Mouse (Mus musculus): ENCODE data around the gene Inhbc. TPM values are rescaled to one million over a fixed set of nuclear protein-coding genes. Genes with fewer than 3 reads are reported as not detected.

Gene Inhbc
- polyA plus RNA-seq, 1 experiment from 2014 or later: not detected

DNA sequence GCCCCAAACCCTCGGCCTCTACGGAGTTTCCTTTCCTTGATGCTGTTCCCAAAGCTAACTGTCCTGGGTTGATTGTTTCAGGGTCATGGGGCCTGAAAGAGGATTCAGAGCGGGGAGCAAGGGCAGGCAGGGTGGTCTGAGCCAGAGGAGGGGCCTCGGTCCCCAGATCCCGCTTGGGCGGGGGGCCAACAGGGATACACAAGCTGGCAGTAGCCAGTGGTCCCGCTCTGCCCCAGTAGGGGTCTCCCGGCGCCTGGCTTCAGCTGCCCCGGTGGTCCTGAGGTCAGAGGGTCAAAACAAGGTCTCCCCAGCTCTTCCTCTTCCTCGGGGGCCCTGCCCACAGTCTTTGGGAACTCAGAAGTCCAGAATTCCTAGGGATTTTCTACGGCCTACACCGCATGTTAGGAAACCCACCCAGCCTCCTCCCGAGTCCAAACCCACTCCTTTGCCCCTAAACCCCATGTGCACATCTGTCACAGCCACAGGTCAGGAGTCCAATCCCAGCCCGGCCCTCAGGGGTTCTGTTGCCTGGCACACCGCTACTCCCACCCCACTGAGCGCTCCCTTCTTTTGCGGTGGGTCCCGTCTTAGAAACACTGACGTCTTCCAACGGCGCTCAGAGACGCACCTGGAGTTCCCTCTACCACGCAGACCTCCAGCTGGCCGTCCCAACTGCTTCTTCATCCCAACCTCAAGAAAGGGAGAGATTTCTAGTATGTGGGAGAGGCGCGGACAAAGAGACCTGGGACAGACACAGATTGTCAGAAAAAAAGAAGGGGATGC, 29.5 kb downstream of the Inhbc start:
- Histone ChIP-seq H3K36me3 (ENCODE audit: control insufficient read depth, insufficient read depth) (no peaks in the 10 kb centered on the region), H3K4me3 (ENCODE audit: low read depth, low read length) (peak overlapping the region; percentile 50), H3K27ac (ENCODE audit: low read depth, low read length) (peak overlapping the region; percentile 78), H3K9me3 (ENCODE audit: control insufficient read depth) (no peaks in the 10 kb centered on the region), H3K9ac (ENCODE audit: low read depth, low read length) (peak overlapping the region; percentile 28; the same call in 1 of the 2 replicates), H3K27me3 (replicated peaks; ENCODE audit: control insufficient read depth, insufficient read depth, low read length) (peaks cover 22% of the 10 kb centered on the region; the same call in 1 of the 2 replicates), H3K4me2 (replicated peaks; ENCODE audit: low read depth) (peak overlapping the region; percentile 80), H3K4me1 (replicated peaks; ENCODE audit: control insufficient read depth, insufficient read depth, low read length) (peaks cover 6% of the 10 kb centered on the region; the same call in 1 of the 2 replicates)
- 0 out of 2 replicates have a peak, but pooled peaks have one; percentile 12 for TF ChIP-seq CTCF (IDR thresholded peaks at IDR 0.05; ENCODE audit: low read depth)
- no peak for ATAC-seq
- WGBS: 3% methylated on average over 27 of the region's 27 CpGs

DNA sequence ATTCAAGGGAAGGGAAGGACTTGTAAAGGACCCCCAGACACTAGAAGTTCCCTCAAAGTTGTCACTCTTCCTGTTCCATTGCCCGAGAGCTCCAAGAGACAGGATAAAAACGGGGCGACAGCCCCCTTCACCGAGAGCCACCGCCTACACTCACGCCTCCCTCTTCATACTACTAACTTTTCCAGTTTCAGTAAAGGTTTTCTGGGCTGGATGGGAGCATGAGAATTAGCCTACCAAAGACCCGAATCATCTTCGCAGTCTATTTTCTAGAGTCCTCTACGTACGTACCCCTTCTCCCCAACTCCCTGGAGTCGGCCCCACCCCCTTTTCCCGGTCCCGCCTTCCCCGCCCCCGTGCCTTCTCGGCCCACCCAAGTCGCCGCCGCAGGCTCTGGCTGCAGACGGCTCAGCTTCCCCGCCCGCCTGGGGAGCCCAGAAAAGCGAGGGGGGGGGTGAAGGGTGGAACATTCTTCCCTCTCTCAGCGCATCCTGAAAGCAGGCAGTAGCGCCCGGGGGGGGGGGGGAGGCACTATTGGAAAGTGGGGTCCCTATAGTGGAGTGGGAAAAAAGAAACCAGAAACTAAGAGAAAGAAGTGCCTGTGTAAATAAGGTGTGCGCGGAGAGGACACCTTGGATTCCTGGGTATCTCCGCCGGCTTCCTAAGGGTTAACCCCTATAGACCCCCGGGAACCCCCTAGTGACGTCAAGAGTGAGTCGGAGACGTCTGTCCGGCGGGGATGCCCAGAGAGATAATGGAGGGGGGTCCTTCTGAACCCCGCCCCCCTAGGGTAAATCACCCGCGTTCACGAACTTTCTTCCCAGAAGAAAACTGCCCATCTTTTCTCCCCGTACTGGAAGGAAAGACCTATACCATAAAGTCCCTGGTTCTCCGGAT, 30.3 kb downstream of the Inhbc start:
- peaks cover 6% of the 10 kb centered on the region; the same call in 1 of the 2 replicates for H3K4me1 ChIP-seq (replicated peaks; ENCODE audit: control insufficient read depth, insufficient read depth, low read length)
- peak overlapping the region; percentile 78 for H3K27ac ChIP-seq (ENCODE audit: low read depth, low read length)
- H3K36me3 ChIP-seq (ENCODE audit: control insufficient read depth, insufficient read depth): no peaks in the 10 kb centered on the region
- peak overlapping the region; percentile 80 for H3K4me2 ChIP-seq (replicated peaks; ENCODE audit: low read depth)
- no peaks in the 10 kb centered on the region for H3K9me3 ChIP-seq (ENCODE audit: control insufficient read depth)
- 2% methylated on average over 39 of the region's 42 CpGs for WGBS
- peak overlapping the region; percentile 50 for H3K4me3 ChIP-seq (ENCODE audit: low read depth, low read length)
- H3K9ac ChIP-seq (ENCODE audit: low read depth, low read length): peak overlapping the region; percentile 28
- peaks cover 22% of the 10 kb centered on the region; the same call in 1 of the 2 replicates for H3K27me3 ChIP-seq (replicated peaks; ENCODE audit: control insufficient read depth, insufficient read depth, low read length)
- no peak for TF ChIP-seq CTCF (IDR thresholded peaks at IDR 0.05; ENCODE audit: low read depth)
- peak; percentile 5; the same call in 1 of the 2 replicates for ATAC-seq

DNA sequence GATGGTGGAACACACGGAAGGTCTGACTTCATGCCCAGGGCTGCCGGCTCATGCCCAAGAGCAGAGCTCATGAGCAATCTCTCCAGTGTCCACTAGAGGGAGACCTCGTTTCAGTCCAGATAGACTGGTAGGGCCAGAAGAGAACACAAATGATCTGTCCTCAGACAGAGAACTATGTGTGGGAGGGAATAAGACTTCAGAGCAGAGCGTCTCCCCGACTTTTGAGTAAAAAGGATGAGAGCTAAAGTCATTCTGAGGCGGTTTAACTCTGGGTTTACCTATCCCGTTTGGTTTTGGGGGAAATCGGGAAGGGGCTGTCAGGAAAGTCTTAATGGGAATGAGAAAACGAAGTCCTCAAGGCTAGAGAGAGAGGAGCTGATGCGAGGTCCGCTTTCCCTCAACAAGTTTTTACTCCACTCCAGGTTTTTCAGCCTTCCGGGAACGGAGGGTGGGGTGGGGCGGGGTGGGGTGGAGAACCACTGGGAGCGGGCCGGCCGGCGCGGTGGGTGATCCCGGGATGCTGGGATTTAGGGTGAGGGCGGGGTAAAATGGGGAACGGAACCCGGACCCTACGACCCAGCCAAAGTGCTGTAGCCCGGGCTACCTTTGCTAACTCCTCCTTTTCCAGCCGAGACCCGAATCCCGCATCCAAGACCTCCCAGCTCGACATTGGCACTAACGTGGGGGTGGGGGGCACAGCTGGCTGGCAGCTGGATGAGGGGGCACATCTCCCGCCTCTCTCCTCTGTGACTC, 31.1 kb downstream of the Inhbc start:
- under 1% methylated on average over 29 of the region's 31 CpGs for WGBS
- Histone ChIP-seq H3K4me2 (replicated peaks; ENCODE audit: low read depth) (peak overlapping the region; percentile 80), H3K4me3 (ENCODE audit: low read depth, low read length) (peak overlapping the region; percentile 50), H3K27me3 (replicated peaks; ENCODE audit: control insufficient read depth, insufficient read depth, low read length) (peaks cover 22% of the 10 kb centered on the region; the same call in 1 of the 2 replicates), H3K36me3 (ENCODE audit: control insufficient read depth, insufficient read depth) (no peaks in the 10 kb centered on the region), H3K27ac (ENCODE audit: low read depth, low read length) (peak overlapping the region; percentile 78), H3K4me1 (replicated peaks; ENCODE audit: control insufficient read depth, insufficient read depth, low read length) (peaks cover 6% of the 10 kb centered on the region; the same call in 1 of the 2 replicates), H3K9ac (ENCODE audit: low read depth, low read length) (peak overlapping the region; percentile 28), H3K9me3 (ENCODE audit: control insufficient read depth) (no peaks in the 10 kb centered on the region)
- ATAC-seq: peak; percentile 70
- TF ChIP-seq CTCF (IDR thresholded peaks at IDR 0.05; ENCODE audit: low read depth): peak; percentile 95

DNA sequence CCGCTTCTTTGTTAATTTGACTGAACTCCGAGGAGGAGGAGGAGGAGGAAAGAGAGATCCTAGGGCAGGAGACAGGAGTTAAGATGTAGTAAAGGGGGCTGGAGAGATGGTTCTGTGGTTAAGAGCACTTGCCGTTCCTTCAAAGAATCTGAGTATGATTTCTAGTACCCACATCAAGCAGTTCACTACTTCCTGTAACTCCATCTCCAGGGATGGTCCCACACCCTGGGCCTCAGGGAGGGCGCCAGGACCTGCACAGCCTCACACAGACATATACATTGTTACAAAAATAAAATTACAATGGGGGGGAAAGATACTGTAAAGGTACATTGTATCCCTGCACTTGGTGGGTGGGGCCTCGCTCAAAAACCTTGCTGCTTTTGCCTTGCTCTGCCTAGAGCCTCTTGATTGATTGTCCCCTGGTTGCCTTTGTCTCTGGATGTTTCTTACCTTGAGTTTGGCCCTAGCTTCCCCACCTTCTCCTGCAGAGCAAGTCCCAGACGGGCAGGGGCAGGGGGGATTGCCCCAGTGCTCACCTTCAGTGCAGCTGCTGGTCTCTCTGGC, 32.6 kb downstream of the Inhbc start:
- Histone ChIP-seq H3K27me3 (replicated peaks; ENCODE audit: control insufficient read depth, insufficient read depth, low read length) (peaks cover 22% of the 10 kb centered on the region; the same call in 1 of the 2 replicates), H3K27ac (ENCODE audit: low read depth, low read length) (no peak overlapping the region), H3K9ac (ENCODE audit: low read depth, low read length) (no peak overlapping the region), H3K4me2 (replicated peaks; ENCODE audit: low read depth) (no peak overlapping the region), H3K4me3 (ENCODE audit: low read depth, low read length) (no peak overlapping the region), H3K4me1 (replicated peaks; ENCODE audit: control insufficient read depth, insufficient read depth, low read length) (peaks cover 6% of the 10 kb centered on the region; the same call in 1 of the 2 replicates), H3K9me3 (ENCODE audit: control insufficient read depth) (no peaks in the 10 kb centered on the region), H3K36me3 (ENCODE audit: control insufficient read depth, insufficient read depth) (no peaks in the 10 kb centered on the region)
- 77% methylated on average over 6 of the region's 6 CpGs for WGBS
- no peak for TF ChIP-seq CTCF (IDR thresholded peaks at IDR 0.05; ENCODE audit: low read depth)
- ATAC-seq: no peak

DNA sequence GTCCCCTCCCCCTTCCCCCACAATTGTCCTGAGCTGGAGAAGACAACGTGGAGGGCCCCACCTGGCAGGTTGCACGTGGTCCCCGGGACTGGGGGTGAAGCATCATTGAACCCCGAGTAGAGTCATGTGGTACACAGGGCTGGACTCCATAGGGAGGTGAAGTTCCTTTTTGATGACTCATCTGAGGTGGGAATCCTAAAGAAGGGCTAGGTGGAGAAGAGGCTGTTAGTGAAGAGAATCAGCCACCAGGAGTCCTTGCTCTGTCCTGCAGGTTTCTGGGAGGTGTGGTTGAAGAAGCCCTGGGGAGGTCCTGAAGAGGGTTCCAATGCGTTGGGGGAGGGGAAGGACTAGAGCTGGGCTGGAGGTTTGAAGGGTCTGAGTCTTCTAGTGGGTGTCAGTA, 33.3 kb downstream of the Inhbc start:
- ATAC-seq: no peak
- H3K9ac ChIP-seq (ENCODE audit: low read depth, low read length): no peak overlapping the region
- no peak overlapping the region for H3K4me2 ChIP-seq (replicated peaks; ENCODE audit: low read depth)
- peaks cover 22% of the 10 kb centered on the region for H3K27me3 ChIP-seq (replicated peaks; ENCODE audit: control insufficient read depth, insufficient read depth, low read length)
- TF ChIP-seq CTCF (IDR thresholded peaks at IDR 0.05; ENCODE audit: low read depth): no peak
- H3K9me3 ChIP-seq (ENCODE audit: control insufficient read depth): no peaks in the 10 kb centered on the region
- no peak overlapping the region for H3K27ac ChIP-seq (ENCODE audit: low read depth, low read length)
- H3K4me1 ChIP-seq (replicated peaks; ENCODE audit: control insufficient read depth, insufficient read depth, low read length): peaks cover 6% of the 10 kb centered on the region; the same call in 1 of the 2 replicates
- no peak overlapping the region for H3K4me3 ChIP-seq (ENCODE audit: low read depth, low read length)
- 45% methylated on average over 5 of the region's 5 CpGs for WGBS
- H3K36me3 ChIP-seq (ENCODE audit: control insufficient read depth, insufficient read depth): peaks cover 5% of the 10 kb centered on the region; the same call in 1 of the 2 replicates

All from intestine, postnatal 0 days (tissue).